Mouse (Mus musculus): Measurements from ENCODE around the gene Nek7. TPM values are rescaled to one million over a fixed set of nuclear protein-coding genes. Genes with fewer than 3 reads are reported as not detected.

Nek7 gene
- polyA plus RNA-seq, 1 experiment from 2014 or later, result 36.1 TPM

GRCm38 (mm10) chr1:138499461-138499860, 120.5 kb downstream of the Nek7 start:
- Histone ChIP-seq H3K4me3 (replicated peaks) (no peak overlapping the region), H3K9me3 (no peaks in the 10 kb centered on the region), H3K27me3 (replicated peaks) (no peaks in the 10 kb centered on the region), H3K36me3 (no peaks in the 10 kb centered on the region), H3K4me1 (no peaks in the 10 kb centered on the region), H3K9ac (no peak overlapping the region), H3K27ac (no peak overlapping the region), H3K4me2 (0 out of 2 replicates have a peak overlapping the region, but pooled peaks have one; percentile 4)
- ATAC-seq (ENCODE audit: insufficient read depth, low FRiP score, low read depth), result no peak
- 57% methylated on average over 9 of the region's 9 CpGs for WGBS

GRCm38 (mm10) chr1:138491382-138492097, 128.4 kb downstream of the Nek7 start:
- WGBS, result 91% methylated on average over 6 of the region's 6 CpGs
- Histone ChIP-seq H3K27me3 (replicated peaks) (no peaks in the 10 kb centered on the region), H3K36me3 (no peaks in the 10 kb centered on the region), H3K27ac (no peak overlapping the region), H3K9me3 (no peaks in the 10 kb centered on the region), H3K4me1 (no peaks in the 10 kb centered on the region), H3K9ac (no peak overlapping the region), H3K4me3 (replicated peaks) (no peak overlapping the region), H3K4me2 (no peak overlapping the region)
- no peak for ATAC-seq (ENCODE audit: insufficient read depth, low FRiP score, low read depth)

GRCm38 (mm10) chr1:138487569-138487968, 132.4 kb downstream of the Nek7 start:
- no peak for ATAC-seq (ENCODE audit: insufficient read depth, low FRiP score, low read depth)
- Histone ChIP-seq H3K27ac (no peak overlapping the region), H3K4me1 (no peaks in the 10 kb centered on the region), H3K4me2 (no peak overlapping the region), H3K4me3 (replicated peaks) (no peak overlapping the region), H3K9me3 (no peaks in the 10 kb centered on the region), H3K36me3 (no peaks in the 10 kb centered on the region), H3K9ac (no peak overlapping the region), H3K27me3 (replicated peaks) (no peaks in the 10 kb centered on the region)
- 70% methylated on average over 5 of the region's 5 CpGs for WGBS

GRCm38 (mm10) chr1:138480694-138481093, 139.2 kb downstream of the Nek7 start:
- no peaks in the 10 kb centered on the region for H3K27me3 ChIP-seq (replicated peaks)
- H3K9ac ChIP-seq, result no peak overlapping the region
- no peak overlapping the region for H3K4me3 ChIP-seq (replicated peaks)
- WGBS, result 93% methylated on average over 1 of the region's 1 CpGs
- H3K4me1 ChIP-seq, result no peaks in the 10 kb centered on the region
- ATAC-seq (ENCODE audit: insufficient read depth, low FRiP score, low read depth), result no peak
- H3K36me3 ChIP-seq, result no peaks in the 10 kb centered on the region
- no peak overlapping the region for H3K27ac ChIP-seq
- H3K4me2 ChIP-seq, result no peak overlapping the region
- no peaks in the 10 kb centered on the region for H3K9me3 ChIP-seq

- Histone ChIP-seq H3K27ac (no peak overlapping the region), H3K4me3 (replicated peaks) (no peak overlapping the region), H3K9ac (no peak overlapping the region), H3K4me2 (no peak overlapping the region), H3K36me3 (no peaks in the 10 kb centered on the region), H3K27me3 (replicated peaks) (no peaks in the 10 kb centered on the region), H3K9me3 (no peaks in the 10 kb centered on the region), H3K4me1 (no peaks in the 10 kb centered on the region)
- ATAC-seq (ENCODE audit: insufficient read depth, low FRiP score, low read depth), result no peak
- WGBS, result 74% methylated on average over 2 of the region's 2 CpGs
Observed at GRCm38 (mm10) chr1:138465352-138465751, 154.6 kb downstream of the Nek7 start.

- Histone ChIP-seq H3K9ac (no peak overlapping the region), H3K9me3 (no peaks in the 10 kb centered on the region), H3K4me1 (no peaks in the 10 kb centered on the region), H3K36me3 (no peaks in the 10 kb centered on the region), H3K27me3 (replicated peaks) (no peaks in the 10 kb centered on the region), H3K4me2 (no peak overlapping the region), H3K27ac (no peak overlapping the region), H3K4me3 (replicated peaks) (no peak overlapping the region)
- no peak for ATAC-seq (ENCODE audit: insufficient read depth, low FRiP score, low read depth)
- 77% methylated on average over 3 of the region's 3 CpGs for WGBS
Observed at GRCm38 (mm10) chr1:138461425-138461824, 158.5 kb downstream of the Nek7 start.

GRCm38 (mm10) chr1:138449476-138449851, 170.5 kb downstream of the Nek7 start:
- H3K4me1 ChIP-seq, result no peaks in the 10 kb centered on the region
- no peaks in the 10 kb centered on the region for H3K27me3 ChIP-seq (replicated peaks)
- no peak overlapping the region for H3K27ac ChIP-seq
- WGBS, result 63% methylated on average over 2 of the region's 2 CpGs
- no peak for ATAC-seq (ENCODE audit: insufficient read depth, low FRiP score, low read depth)
- no peak overlapping the region for H3K4me3 ChIP-seq (replicated peaks)
- H3K36me3 ChIP-seq, result no peaks in the 10 kb centered on the region
- no peaks in the 10 kb centered on the region for H3K9me3 ChIP-seq
- H3K4me2 ChIP-seq, result no peak overlapping the region
- no peak overlapping the region for H3K9ac ChIP-seq

- H3K27ac ChIP-seq, result no peak overlapping the region
- no peak overlapping the region for H3K9ac ChIP-seq
- no peak overlapping the region for H3K4me3 ChIP-seq (replicated peaks)
- 47% methylated on average over 15 of the region's 15 CpGs for WGBS
- H3K36me3 ChIP-seq, result no peaks in the 10 kb centered on the region
- H3K4me2 ChIP-seq, result no peak overlapping the region
- H3K4me1 ChIP-seq, result no peaks in the 10 kb centered on the region
- no peaks in the 10 kb centered on the region for H3K27me3 ChIP-seq (replicated peaks)
- H3K9me3 ChIP-seq, result no peaks in the 10 kb centered on the region
- no peak for ATAC-seq (ENCODE audit: insufficient read depth, low FRiP score, low read depth)
Observed at GRCm38 (mm10) chr1:138448635-138449475, 171.1 kb downstream of the Nek7 start.

GRCm38 (mm10) chr1:138446846-138447245, 173.1 kb downstream of the Nek7 start:
- H3K4me3 ChIP-seq (replicated peaks), result no peak overlapping the region
- no peak for ATAC-seq (ENCODE audit: insufficient read depth, low FRiP score, low read depth)
- no peaks in the 10 kb centered on the region for H3K36me3 ChIP-seq
- no peak overlapping the region for H3K9ac ChIP-seq
- no peak overlapping the region for H3K4me2 ChIP-seq
- no peaks in the 10 kb centered on the region for H3K27me3 ChIP-seq (replicated peaks)
- 81% methylated on average over 1 of the region's 1 CpGs for WGBS
- no peaks in the 10 kb centered on the region for H3K9me3 ChIP-seq
- H3K27ac ChIP-seq, result no peak overlapping the region
- H3K4me1 ChIP-seq, result no peaks in the 10 kb centered on the region

Other genes starting within 250 kb of the Nek7 start
- gene Lhx9, start 228.4 kb upstream of the Nek7 start, polyA plus RNA-seq (2015; fragmentation: Nextera tagmentation; extraction: Ambion mirVana), result 0.77 and 1.3 TPM in 2 replicates
- gene 2310009B15Rik, start 236.7 kb upstream of the Nek7 start, polyA plus RNA-seq (2015; fragmentation: Nextera tagmentation; extraction: Ambion mirVana), result 40.0 and 44.2 TPM in 2 replicates